Mouse (Mus musculus): ENCODE results near the gene Slc25a51. TPM values are rescaled to one million over a fixed set of nuclear protein-coding genes. Genes with fewer than 3 reads are reported as not detected.
A peak's percentile ranks its signal among the peaks of the same experiment; 100 is the strongest.

The Slc25a51 gene
- polyA plus RNA-seq, 1 experiment from 2014 or later, result 38.6 TPM

DNA sequence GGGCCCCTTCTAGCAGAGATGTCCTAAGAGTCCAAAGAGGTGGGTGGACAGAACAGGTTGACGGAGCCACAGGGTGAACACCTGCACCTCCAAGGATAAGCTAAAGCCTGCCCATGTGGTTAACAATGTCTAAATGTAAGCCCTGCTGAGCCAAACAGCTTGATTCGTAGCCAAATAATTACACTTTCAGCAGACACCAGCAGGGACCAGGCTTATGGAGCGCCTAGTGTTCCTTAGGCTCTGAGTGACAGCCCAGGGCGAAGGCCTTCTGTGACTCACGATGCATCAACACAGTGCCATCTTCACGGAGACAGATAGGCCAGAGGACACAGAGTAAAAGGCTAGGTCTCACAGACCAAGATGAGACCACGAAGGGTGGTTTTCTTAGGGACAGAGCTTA, 20.9 kb upstream of the Slc25a51 start:
- ChIA-PET POLR2A (no interaction called here), CTCF (interaction anchor here (1.3 kb wide), 1 partner anchor 24 kb away, joined by 3 read pairs; no protein-coding TSS in a partner anchor)
- no peaks in the 10 kb centered on the region for H3K27me3 ChIP-seq
- no peak for ATAC-seq
- in situ Hi-C loops (cut with MboI; ENCODE audit: low pct_unique_long_range_greater_than_20kb), result loop anchor here (5.0 kb wide), 1 partner anchor 98 kb away; no protein-coding TSS in a partner anchor
- TF ChIP-seq CTCF (IDR thresholded peaks at IDR 0.05), result no peak
- DNase-seq (ENCODE audit: low read depth, low spot score), result no peak

DNA sequence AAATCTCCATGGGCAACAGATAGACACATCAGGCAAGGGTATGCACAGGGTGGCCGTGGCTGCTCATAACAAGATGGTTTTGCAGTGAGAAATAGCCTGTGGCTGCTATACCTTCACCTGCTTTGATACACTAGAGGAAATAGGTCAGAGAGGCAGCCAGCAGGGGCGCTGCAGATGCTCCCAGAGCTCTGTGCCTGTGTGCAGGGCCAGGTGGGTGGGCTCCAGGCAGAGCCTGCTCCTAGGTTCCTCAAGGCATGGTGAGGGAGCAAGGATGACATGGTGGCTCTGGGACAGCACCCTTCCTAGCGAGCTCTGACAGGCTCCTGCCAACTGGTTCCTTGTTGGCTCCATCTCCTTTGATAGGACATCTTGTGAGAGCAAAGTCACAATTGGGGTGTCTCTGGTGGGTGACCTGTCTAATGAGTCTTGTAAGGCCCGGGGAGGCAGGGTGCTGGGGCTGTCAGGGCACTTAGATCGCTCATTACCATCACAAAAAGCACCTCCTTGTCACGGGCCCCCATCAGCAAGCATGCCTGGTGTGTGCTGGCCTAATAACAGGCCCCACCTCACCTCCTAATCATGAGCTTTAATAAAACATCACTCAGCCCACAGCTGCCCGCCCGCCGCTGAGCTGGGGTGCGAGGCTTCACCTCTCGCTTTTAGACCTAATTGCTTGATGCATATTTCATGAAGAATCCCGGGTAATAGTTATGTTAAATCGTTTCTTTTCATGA, 18.3 kb upstream of the Slc25a51 start:
- no peak for TF ChIP-seq CTCF (IDR thresholded peaks at IDR 0.05)
- DNase-seq (ENCODE audit: low read depth, low spot score), result no peak
- H3K27me3 ChIP-seq, result no peaks in the 10 kb centered on the region
- ChIA-PET CTCF (no interaction called here), POLR2A (no interaction called here)
- ATAC-seq, result no peak
- in situ Hi-C loops (cut with MboI; ENCODE audit: low pct_unique_long_range_greater_than_20kb), result loop anchor here (5.0 kb wide), 1 partner anchor 100 kb away; no protein-coding TSS in a partner anchor

DNA sequence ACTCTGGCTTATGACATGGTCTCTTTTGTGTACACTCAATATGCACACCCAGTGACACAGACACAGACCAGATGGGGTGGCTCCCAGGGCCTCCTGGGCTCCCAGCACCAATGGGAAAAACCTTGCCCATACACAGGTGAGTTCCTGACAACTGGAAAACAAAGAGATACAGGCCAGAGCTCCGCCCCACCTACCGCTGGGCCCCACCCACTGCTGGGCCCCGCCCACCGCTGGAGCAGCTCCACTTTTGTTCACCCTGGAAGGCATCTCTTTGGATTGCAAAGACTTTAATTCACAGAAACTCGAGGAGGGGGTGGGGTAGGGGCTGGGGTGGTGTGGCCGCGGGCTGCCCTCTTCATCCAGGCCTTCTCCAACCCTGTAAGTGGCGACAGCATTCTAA, 14.8 kb upstream of the Slc25a51 start:
- in situ Hi-C loops (cut with MboI; ENCODE audit: low pct_unique_long_range_greater_than_20kb), result loop anchor here (25.0 kb wide), 1 partner anchor 364 kb away; the partner anchor contains the start of gene Aldh1b1
- POLR2A ChIA-PET, result no interaction called here
- DNase-seq (ENCODE audit: low read depth, low spot score), result no peak
- ATAC-seq, result no peak
- H3K27me3 ChIP-seq, result no peaks in the 10 kb centered on the region
- no peak for TF ChIP-seq CTCF (IDR thresholded peaks at IDR 0.05)
- CTCF ChIA-PET, result no interaction called here

DNA sequence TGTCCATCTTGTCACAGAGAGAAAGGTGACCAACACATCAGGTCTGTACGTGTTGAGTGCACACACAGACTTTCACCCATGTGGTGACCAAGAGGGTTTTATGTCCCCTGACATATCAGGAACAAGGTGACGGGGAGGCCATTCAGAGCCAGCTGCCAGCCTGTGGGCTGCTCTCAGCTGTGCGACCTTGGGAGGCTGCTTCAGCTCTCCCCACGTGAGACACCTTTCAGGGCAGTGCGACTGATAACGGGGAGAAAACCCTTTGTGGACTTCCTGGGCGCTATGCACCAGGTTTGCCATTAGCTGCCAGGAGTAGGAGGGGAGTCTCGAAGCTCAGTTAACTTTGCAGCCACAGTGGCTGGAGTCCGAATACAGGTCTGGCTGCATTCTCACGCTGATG, 14.1 kb upstream of the Slc25a51 start:
- ATAC-seq, result no peak
- ChIA-PET POLR2A (no interaction called here), CTCF (interaction anchor here (1.0 kb wide), 1 partner anchor 187 kb away, joined by 3 read pairs; no protein-coding TSS in a partner anchor)
- no peak for TF ChIP-seq CTCF (IDR thresholded peaks at IDR 0.05)
- H3K27me3 ChIP-seq, result no peaks in the 10 kb centered on the region
- DNase-seq (ENCODE audit: low read depth, low spot score), result no peak
- in situ Hi-C loops (cut with MboI; ENCODE audit: low pct_unique_long_range_greater_than_20kb), result loop anchor here (25.0 kb wide), 1 partner anchor 365 kb away; the partner anchor contains the start of gene Aldh1b1

DNA sequence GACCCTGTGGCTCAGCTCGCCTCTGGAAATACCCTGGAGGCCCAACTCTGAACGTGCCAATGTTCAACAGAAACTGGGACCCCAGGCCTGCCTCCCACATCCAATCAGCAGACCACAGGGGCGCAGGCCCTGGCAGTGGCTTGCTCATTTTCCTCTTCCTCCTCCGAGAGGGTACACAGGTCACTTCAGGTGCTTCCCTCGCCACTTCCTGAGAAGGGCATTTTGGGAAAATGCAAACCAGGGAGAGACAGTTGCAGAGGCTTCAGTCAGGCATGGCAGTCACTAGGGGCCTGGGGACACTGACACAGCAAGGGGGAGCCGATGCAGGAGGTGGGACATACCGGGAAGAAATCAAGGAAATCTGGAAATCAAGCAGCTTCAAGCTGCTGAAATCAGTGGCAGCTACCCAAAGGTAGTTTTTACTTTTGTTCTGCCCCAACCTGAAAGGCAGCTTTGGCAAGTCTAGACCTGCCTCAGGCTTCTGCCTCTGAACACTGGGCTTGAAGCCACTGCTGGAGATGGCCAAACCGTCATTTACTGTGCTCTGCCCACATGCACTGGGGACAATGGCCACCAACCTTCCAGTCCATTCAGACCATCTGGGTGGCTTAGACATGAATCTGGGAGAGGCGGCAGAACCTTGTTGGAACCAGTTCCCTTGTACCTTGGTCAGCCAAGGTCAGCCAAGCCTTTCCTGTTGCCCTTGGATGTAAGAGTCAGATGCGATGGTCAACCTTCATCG, 13.1 kb upstream of the Slc25a51 start:
- ChIA-PET POLR2A (no interaction called here), CTCF (no interaction called here)
- DNase-seq (ENCODE audit: low read depth, low spot score), result no peak
- ATAC-seq, result no peak
- no peaks in the 10 kb centered on the region for H3K27me3 ChIP-seq
- in situ Hi-C loops (cut with MboI; ENCODE audit: low pct_unique_long_range_greater_than_20kb), result loop anchor here (25.0 kb wide), 1 partner anchor 366 kb away; the partner anchor contains the start of gene Aldh1b1
- no peak for TF ChIP-seq CTCF (IDR thresholded peaks at IDR 0.05)

DNA sequence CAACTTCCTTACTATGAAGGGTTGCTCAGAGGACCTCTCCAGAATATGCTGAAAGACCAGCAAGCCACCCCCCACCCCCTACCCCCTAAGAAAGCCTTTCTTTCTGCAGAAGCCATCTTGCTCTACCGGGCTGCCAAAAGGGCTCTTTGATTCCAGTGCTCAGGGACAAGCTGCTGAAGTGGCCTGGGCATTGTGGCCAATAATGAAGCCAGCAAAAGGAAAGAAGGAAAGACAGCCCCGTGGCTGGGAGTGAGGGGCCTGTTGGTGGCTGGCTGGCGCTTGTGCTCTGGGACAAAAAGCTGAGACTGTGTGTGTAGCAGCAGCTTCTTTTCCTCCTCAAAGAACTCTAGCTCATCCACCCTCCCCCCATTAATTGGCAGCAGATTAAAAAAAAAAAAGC, 12.2 kb upstream of the Slc25a51 start:
- ATAC-seq, result no peak
- TF ChIP-seq CTCF (IDR thresholded peaks at IDR 0.05), result no peak
- H3K27me3 ChIP-seq, result no peaks in the 10 kb centered on the region
- ChIA-PET POLR2A (interaction anchor here (0.6 to 1.0 kb wide), 4 partner anchors 67 to 338 kb away, joined by 3 read pairs; no protein-coding TSS in a partner anchor), CTCF (no interaction called here)
- in situ Hi-C loops (cut with MboI; ENCODE audit: low pct_unique_long_range_greater_than_20kb), result loop anchor here (25.0 kb wide), 1 partner anchor 367 kb away; the partner anchor contains the start of gene Aldh1b1
- DNase-seq (ENCODE audit: low read depth, low spot score), result no peak

DNA sequence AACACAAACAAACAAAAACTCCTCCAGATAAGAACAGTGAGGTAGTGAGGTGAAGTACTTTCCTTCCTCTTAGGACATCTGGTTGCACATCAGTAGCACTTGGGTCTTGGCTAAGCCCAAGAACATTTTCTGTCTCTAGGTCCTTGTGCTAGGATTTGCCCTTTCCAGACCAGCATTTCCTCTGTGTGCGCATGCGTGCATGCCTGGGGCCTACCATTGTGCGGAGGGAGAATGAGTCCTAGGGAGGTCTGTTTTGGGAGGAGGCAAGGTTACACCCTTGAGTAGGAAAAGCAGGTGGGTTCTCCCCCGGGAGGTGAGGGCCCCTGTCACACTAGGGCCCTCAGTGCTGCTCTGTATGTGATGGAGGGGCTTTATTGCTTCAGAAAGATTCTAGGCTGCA, 10.5 kb upstream of the Slc25a51 start:
- no peaks in the 10 kb centered on the region for H3K27me3 ChIP-seq
- ATAC-seq (no peak), DNase-seq (ENCODE audit: low read depth, low spot score) (no peak)
- in situ Hi-C loops (cut with MboI; ENCODE audit: low pct_unique_long_range_greater_than_20kb), result loop anchor here (5.0 to 25.0 kb wide), 4 partner anchors 73 to 436 kb away; partner anchors contain the start of gene Aldh1b1
- ChIA-PET CTCF (interaction anchor here (0.6 to 1.4 kb wide), 9 partner anchors 65 to 351 kb away, joined by 3 to 5 read pairs (median 3); no protein-coding TSS in a partner anchor), POLR2A (interaction anchor here (0.9 to 1.1 kb wide), 4 partner anchors 76 to 112 kb away, joined by 3 to 5 read pairs (median 4); no protein-coding TSS in a partner anchor)
- TF ChIP-seq CTCF (IDR thresholded peaks at IDR 0.05), result no peak

DNA sequence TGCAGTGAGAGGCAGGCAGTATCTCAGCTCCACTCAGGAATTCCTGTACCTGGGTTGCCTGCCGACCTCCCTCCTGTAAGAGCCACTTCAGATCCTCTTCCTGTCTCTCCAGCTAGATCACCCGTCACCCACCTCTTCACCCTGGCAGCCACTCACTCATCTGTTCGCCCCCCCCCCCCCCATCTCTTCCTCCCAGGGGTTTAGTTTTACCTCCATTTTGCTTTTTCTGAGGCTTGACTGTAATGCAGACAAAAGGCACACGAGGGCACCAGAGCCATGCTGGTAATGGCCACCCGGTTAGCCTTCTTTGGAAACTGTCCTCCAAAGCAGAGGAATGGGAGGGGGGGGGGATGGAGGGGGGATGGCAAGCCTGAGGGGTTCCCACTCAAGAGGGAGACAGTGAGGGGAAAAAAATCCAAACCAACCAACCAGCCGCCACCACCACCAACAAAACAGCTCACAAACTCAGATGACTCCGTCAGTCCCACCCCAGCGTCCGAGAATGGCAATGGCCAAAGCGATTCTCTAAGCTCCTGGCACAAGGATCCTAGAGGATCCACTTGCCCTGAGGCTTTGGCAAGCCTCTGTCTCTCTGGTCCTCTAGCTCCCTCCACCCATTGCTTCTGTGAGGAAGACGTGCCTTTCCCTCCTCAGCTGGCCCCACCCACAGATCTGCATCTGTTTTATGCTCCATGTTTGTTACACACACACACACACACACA, 9.8 kb upstream of the Slc25a51 start:
- ChIA-PET POLR2A (interaction anchor here (0.7 to 1.1 kb wide), 8 partner anchors 17 to 492 kb away, joined by 3 to 5 read pairs (median 4); no protein-coding TSS in a partner anchor), CTCF (interaction anchor here (0.6 to 1.4 kb wide), 13 partner anchors 65 to 352 kb away, joined by 3 to 5 read pairs (median 3); no protein-coding TSS in a partner anchor)
- H3K27me3 ChIP-seq, result no peaks in the 10 kb centered on the region
- no peak for TF ChIP-seq CTCF (IDR thresholded peaks at IDR 0.05)
- ATAC-seq (peak; percentile 49), DNase-seq (ENCODE audit: low read depth, low spot score) (no peak)
- in situ Hi-C loops (cut with MboI; ENCODE audit: low pct_unique_long_range_greater_than_20kb), result loop anchor here (5.0 to 25.0 kb wide), 4 partner anchors 74 to 436 kb away; partner anchors contain the start of gene Aldh1b1

DNA sequence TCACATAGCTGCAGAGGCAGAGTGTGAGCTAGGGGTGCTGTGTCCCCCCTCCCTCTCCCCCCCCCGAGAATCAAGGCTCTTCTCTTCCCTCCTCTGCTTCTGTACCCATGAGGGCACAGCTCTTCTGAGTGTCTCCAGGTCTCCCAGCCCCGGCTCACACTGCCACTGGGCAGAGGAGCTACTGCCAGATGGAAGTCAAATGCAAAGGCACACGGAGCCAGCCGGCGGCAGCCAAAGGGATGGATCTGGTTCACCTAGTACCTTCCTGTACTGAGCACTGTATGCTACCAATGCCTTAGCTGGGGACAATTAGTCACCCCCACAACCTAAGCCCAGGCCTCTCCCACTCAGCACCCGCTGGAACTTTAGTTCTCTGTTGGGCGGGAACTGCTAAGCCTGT, 7.7 kb upstream of the Slc25a51 start:
- in situ Hi-C loops (cut with MboI; ENCODE audit: low pct_unique_long_range_greater_than_20kb), result loop anchor here (5.0 to 25.0 kb wide), 4 partner anchors 76 to 438 kb away; partner anchors contain the start of gene Aldh1b1
- ATAC-seq, result no peak
- no peak for TF ChIP-seq CTCF (IDR thresholded peaks at IDR 0.05)
- no peak for DNase-seq (ENCODE audit: low read depth, low spot score)
- POLR2A ChIA-PET, result no interaction called here
- CTCF ChIA-PET, result no interaction called here
- no peaks in the 10 kb centered on the region for H3K27me3 ChIP-seq

Data from Patski (cell line).